Mouse (Mus musculus) midbrain, embryonic 13.5 days (tissue): ENCODE results near the gene Pcdh15. TPM values are rescaled to one million over a fixed set of nuclear protein-coding genes. Genes with fewer than 3 reads are reported as not detected.
A peak's percentile ranks its signal among the peaks of the same experiment; 100 is the strongest.

Experiments
- ATAC-seq: fragments of 200-750 bp; cut with Nextera tagmentation; 2 replicates; pipeline ENCODE4 v1.8.0; 2017; ENCODE audit warnings: mild to moderate bottlenecking, moderate TSS enrichment, moderate library complexity
- H3K27ac ChIP-seq: fragments of 300-500 bp; sonication (generic); 2 replicates; pipeline ENCODE4 v1.5.1; 2015; ENCODE audit warnings: inconsistent platforms, mild to moderate bottlenecking, moderate library complexity
- H3K27me3 ChIP-seq: fragments of 300-500 bp; sonication (generic); 2 replicates; pipeline ENCODE4 v1.6.1; 2015; ENCODE audit warnings: mild to moderate bottlenecking, inconsistent platforms
- H3K36me3 ChIP-seq: fragments of 300-500 bp; sonication (generic); 2 replicates; pipeline ENCODE4 v1.6.1; 2015; ENCODE audit warnings: mild to moderate bottlenecking, inconsistent platforms
- H3K4me1 ChIP-seq: fragments of 300-500 bp; sonication (generic); replicated peaks from 2 replicates; pipeline ENCODE4 v1.6.1; 2015; ENCODE audit warnings: inconsistent platforms
- H3K4me2 ChIP-seq: fragments of 300-500 bp; sonication (generic); replicated peaks from 2 replicates; pipeline ENCODE4 v1.6.1; 2015; ENCODE audit warnings: moderate library complexity, mild to moderate bottlenecking, inconsistent platforms
- H3K4me3 ChIP-seq: fragments of 300-500 bp; sonication (generic); replicated peaks from 2 replicates; pipeline ENCODE4 v1.5.1; 2015; ENCODE audit warnings: mild to moderate bottlenecking, inconsistent platforms
- H3K9ac ChIP-seq: fragments of 300-500 bp; sonication (generic); replicated peaks from 2 replicates; pipeline ENCODE4 v1.6.1; 2015; ENCODE audit warnings: mild to moderate bottlenecking, inconsistent platforms
- H3K9me3 ChIP-seq: fragments of 300-500 bp; sonication (generic); 2 replicates; pipeline ENCODE4 v1.6.1; 2016; ENCODE audit warnings: mild to moderate bottlenecking, inconsistent platforms
- WGBS: fragments of 180-500 bp; shearing (Covaris S2); methylation state at CpG from one replicate; pipeline ENCODE4 v1.1.7; 2015; 5-methylcytosine and 5-hydroxymethylcytosine counted together
- polyA plus RNA-seq: library from polyadenylated mRNA; unstranded; fragments of >200 nt; fragmentation: Nextera tagmentation; extraction: Ambion mirVana; gene quantifications from 2 replicates; pipeline ENCODE4 v1.2.1, GENCODE M21; 2015

Pcdh15 gene
- polyA plus RNA-seq, 1 experiment from 2014 or later: 5.9 TPM

DNA sequence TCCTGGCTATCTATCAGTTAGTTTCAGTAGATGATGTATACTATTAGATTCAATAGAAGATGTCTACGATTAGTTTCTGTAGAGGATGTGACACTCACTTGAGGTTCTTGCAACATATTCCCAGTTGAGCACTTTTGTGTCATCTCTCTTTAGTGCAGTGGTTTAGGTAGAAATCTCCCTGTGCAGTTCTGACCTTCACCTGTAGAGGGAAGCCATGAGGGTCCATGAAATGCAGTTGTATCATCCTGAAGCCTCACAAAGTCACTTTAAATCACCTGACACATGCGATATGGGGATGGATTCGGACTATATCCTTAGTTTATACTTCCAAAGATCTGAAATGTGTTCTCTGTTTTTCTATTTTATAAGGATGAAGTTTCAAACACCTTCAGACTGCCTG, 822.4 kb downstream of the Pcdh15 start:
- no peaks in the 10 kb centered on the region for H3K27me3 ChIP-seq

DNA sequence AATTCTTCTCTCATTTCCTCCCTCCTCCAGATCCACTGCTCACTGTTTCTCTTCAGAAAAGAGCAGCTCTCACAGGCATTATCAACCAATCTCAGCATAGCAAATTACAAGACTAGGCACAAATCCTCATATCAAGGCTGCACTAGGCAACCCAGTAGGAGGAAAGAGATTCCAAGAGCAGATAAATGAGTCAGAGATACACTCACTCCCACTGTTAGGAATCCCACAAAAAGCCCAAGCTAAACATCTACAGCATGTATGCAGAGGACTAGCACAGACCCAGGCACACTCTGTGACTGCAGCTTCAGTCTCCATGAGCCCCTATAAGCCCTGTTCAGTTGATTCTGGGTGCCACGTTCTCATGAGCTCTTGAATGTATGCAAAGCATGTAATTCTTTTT, 829.5 kb downstream of the Pcdh15 start:
- Histone ChIP-seq H3K9ac (no peak overlapping the region), H3K4me1 (no peaks in the 10 kb centered on the region), H3K27me3 (no peaks in the 10 kb centered on the region), H3K4me2 (no peak overlapping the region), H3K27ac (no peak overlapping the region), H3K4me3 (no peak overlapping the region), H3K36me3 (no peaks in the 10 kb centered on the region), H3K9me3 (no peaks in the 10 kb centered on the region)
- no peak for ATAC-seq
- WGBS: 33% methylated on average over 1 of the region's 1 CpGs

More for the DNA sequence above, 822.4 kb downstream of the Pcdh15 start:
- no peak for ATAC-seq
- H3K27ac ChIP-seq: no peak overlapping the region
- H3K9me3 ChIP-seq: no peaks in the 10 kb centered on the region
- no peak overlapping the region for H3K4me3 ChIP-seq
- H3K36me3 ChIP-seq: no peaks in the 10 kb centered on the region
- H3K9ac ChIP-seq: no peak overlapping the region
- WGBS: 77% methylated on average over 3 of the region's 3 CpGs
- no peaks in the 10 kb centered on the region for H3K4me1 ChIP-seq
- H3K4me2 ChIP-seq: no peak overlapping the region

DNA sequence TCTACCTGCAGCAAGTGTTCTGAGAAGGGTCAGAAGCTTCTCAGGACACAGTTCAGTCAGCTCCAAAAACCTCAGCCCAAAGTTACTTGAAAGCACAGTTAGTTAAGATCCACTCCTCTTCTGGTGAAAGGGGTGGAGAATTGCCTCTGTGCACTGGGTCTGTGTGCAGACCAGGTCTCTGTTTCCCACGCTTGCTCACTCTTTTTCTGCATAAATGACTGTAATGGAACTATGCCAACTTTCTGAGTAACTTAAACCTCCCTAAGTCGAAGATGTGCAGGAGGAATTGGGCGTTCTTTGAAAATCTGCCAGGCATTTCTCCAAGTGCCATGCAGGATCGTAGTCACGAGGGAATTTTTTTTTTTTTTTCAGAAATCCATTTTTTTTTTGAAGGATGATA, 830.6 kb downstream of the Pcdh15 start:
- H3K27me3 ChIP-seq: no peaks in the 10 kb centered on the region
- no peak overlapping the region for H3K27ac ChIP-seq
- H3K4me2 ChIP-seq: no peak overlapping the region
- H3K4me3 ChIP-seq: no peak overlapping the region
- no peaks in the 10 kb centered on the region for H3K9me3 ChIP-seq
- no peaks in the 10 kb centered on the region for H3K36me3 ChIP-seq
- no peak overlapping the region for H3K9ac ChIP-seq
- WGBS: 75% methylated on average over 5 of the region's 5 CpGs
- H3K4me1 ChIP-seq: no peaks in the 10 kb centered on the region
- ATAC-seq: no peak

DNA sequence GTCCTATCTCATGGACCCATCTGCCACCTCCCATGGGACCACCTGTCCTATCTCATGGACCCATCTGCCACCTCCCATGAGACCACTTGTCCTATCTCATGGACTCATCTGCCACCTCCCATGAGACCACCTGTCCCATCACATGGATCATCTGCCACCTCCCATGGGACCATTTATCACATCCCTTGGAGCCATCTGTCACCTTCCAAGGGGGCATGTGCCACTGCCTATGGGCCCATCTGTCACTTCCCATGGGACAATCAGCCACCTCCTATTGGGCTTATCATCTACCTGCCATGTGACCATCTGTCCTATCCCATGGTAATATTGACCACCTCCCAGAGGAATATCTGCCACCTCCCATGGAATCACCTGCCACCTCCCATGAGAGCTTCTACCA, 832.0 kb downstream of the Pcdh15 start:
- ATAC-seq: no peak
- Histone ChIP-seq H3K9ac (no peak overlapping the region), H3K27ac (no peak overlapping the region), H3K4me2 (no peak overlapping the region), H3K36me3 (no peaks in the 10 kb centered on the region), H3K4me3 (no peak overlapping the region), H3K27me3 (no peaks in the 10 kb centered on the region), H3K9me3 (no peaks in the 10 kb centered on the region), H3K4me1 (no peaks in the 10 kb centered on the region)

DNA sequence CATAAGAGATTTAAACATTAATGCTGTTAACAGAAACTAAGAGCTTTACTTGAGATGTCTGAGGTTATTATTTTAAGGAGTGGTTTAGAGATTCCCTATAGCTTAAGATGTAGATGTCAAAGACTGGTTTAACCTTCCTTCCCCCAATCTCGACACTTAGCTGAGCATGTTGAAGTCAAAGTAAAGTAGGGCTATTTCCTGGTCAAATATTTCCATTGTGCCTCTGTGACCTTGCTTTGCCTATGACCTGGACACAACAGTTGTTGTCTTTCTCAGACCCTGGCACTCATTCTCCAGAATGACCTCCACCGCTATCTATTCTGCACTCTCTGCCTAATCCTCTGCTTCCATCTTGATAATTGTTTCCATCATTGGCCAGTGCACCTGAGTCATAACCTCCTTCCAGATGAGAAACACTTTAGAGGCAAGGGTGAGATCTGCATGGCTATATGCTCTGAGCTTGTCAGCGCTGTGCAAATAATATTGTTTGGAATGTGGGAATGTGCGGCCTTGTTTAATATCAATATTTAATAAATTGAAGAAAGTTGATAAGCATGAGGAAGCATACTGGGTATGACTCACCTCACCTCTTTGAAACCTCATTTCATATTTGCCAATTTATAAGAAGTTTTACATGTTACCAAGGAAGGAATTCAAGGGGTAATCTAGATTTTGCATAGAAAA, 833.0 kb downstream of the Pcdh15 start:
- WGBS: 90% methylated on average over 4 of the region's 4 CpGs
- no peak overlapping the region for H3K9ac ChIP-seq
- H3K36me3 ChIP-seq: no peaks in the 10 kb centered on the region
- ATAC-seq: no peak
- H3K4me1 ChIP-seq: no peaks in the 10 kb centered on the region
- no peaks in the 10 kb centered on the region for H3K27me3 ChIP-seq
- no peaks in the 10 kb centered on the region for H3K9me3 ChIP-seq
- H3K4me3 ChIP-seq: no peak overlapping the region
- H3K4me2 ChIP-seq: no peak overlapping the region
- no peak overlapping the region for H3K27ac ChIP-seq

DNA sequence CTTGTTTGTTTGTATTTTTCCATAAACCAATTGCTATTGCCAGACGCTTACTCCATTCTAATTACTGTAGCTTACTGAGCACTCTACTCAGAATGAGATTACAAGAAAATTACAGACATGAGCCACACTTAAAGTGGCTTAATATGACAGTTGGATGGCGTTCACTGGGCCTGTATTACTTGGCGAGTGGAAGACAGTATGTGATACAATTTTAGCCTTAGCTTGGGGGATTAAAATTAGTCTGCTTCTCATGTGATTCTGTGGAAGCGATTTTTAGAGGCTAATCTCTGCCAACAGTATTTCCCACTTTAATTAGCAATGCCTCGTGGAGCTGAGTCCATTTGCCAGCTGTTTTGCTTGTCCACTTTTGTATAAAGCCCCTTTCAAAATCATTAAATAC, 837.0 kb downstream of the Pcdh15 start:
- H3K4me2 ChIP-seq: no peak overlapping the region
- H3K9ac ChIP-seq: no peak overlapping the region
- no peaks in the 10 kb centered on the region for H3K4me1 ChIP-seq
- no peaks in the 10 kb centered on the region for H3K36me3 ChIP-seq
- no peaks in the 10 kb centered on the region for H3K27me3 ChIP-seq
- no peak for ATAC-seq
- H3K27ac ChIP-seq: no peak overlapping the region
- H3K9me3 ChIP-seq: no peaks in the 10 kb centered on the region
- no peak overlapping the region for H3K4me3 ChIP-seq
- WGBS: 66% methylated on average over 5 of the region's 5 CpGs

DNA sequence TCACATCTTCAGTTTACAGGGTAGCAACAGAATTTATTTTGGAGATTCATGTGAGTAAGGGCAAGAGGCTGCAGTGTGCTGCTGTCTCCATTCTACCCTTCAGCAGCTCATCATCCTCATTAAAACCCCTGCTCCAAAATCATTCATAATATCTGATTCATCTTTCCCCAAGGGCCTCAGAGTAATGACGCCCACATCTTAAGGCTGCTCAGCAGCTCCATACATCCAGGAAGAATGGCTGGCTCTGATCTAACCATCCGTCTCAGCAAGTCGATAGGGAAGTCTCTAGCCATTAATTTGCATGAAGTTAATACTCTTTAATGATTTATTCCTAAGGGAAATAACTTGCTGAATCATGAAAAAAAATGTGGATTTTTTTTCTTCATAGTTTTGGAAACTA, 839.8 kb downstream of the Pcdh15 start:
- no peak overlapping the region for H3K9ac ChIP-seq
- H3K4me3 ChIP-seq: no peak overlapping the region
- no peaks in the 10 kb centered on the region for H3K9me3 ChIP-seq
- peak; percentile 55 for ATAC-seq
- WGBS: 63% methylated on average over 3 of the region's 3 CpGs
- no peaks in the 10 kb centered on the region for H3K27me3 ChIP-seq
- H3K4me2 ChIP-seq: no peak overlapping the region
- H3K27ac ChIP-seq: no peak overlapping the region
- H3K36me3 ChIP-seq: no peaks in the 10 kb centered on the region
- H3K4me1 ChIP-seq: no peaks in the 10 kb centered on the region

DNA sequence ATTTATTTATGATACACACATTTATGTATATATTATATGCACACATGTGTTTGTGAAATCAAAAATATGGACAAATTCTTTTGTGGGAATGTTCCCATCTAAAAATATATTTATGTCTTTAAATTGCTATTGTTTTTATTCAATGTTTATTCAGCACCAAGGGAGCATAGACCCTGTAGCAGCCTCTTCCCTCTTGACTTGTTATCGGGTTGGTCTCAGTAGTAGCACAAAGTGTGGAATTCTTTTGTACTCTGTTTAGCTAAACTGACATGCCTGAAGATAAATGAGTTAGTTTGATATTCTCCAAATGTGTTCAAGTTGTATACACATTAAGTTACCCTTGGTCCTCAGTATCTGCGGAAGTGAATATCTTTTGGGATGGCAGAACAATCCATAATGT, 848.7 kb downstream of the Pcdh15 start:
- H3K36me3 ChIP-seq: no peaks in the 10 kb centered on the region
- no peaks in the 10 kb centered on the region for H3K27me3 ChIP-seq
- 64% methylated on average over 2 of the region's 2 CpGs for WGBS
- H3K4me2 ChIP-seq: no peak overlapping the region
- H3K9me3 ChIP-seq: no peaks in the 10 kb centered on the region
- H3K4me3 ChIP-seq: no peak overlapping the region
- H3K9ac ChIP-seq: no peak overlapping the region
- no peak overlapping the region for H3K27ac ChIP-seq
- no peak for ATAC-seq
- H3K4me1 ChIP-seq: no peaks in the 10 kb centered on the region

DNA sequence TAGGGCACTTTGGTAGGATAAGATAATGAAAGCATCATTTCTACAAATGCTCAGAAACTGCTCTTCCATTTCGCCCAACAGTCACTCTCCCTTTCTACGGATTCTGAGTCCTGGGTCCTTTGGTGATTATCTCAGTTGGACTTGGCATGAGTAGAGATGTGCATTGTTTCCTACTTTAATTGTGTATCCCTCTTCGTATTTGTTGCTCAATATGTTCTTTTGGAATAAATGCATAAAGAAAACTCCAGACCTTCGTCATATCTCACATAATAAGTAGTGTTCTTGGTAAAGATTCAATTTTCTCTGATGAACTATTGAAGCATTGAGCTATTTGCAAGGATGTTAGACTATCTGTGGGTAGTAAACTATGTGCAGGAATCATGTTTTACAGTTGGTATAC, 854.2 kb downstream of the Pcdh15 start:
- Histone ChIP-seq H3K4me3 (no peak overlapping the region), H3K27me3 (no peaks in the 10 kb centered on the region), H3K9ac (no peak overlapping the region), H3K4me1 (no peaks in the 10 kb centered on the region), H3K9me3 (no peaks in the 10 kb centered on the region), H3K4me2 (no peak overlapping the region), H3K27ac (no peak overlapping the region), H3K36me3 (no peaks in the 10 kb centered on the region)
- 83% methylated on average over 4 of the region's 4 CpGs for WGBS
- ATAC-seq: no peak

DNA sequence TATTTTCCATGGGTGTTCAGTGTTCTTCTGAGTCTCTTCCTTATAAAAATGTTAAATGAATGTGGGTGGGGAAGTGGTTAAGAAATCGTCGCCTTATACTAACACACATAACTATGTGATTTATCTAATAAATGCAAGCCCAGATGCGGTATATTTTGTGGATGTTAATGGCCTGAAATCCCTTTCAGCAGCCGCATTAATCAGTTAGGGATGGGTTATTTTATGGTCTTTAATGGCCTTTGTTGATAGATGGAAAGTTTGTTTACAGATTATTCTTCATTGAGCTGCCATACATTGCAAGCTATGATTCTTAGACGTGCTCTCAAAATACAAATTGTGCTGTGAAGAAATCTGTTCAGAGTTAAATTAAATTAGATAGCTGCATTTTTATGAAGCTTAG, 884.9 kb downstream of the Pcdh15 start:
- 71% methylated on average over 5 of the region's 5 CpGs for WGBS
- Histone ChIP-seq H3K4me1 (no peaks in the 10 kb centered on the region), H3K9ac (no peak overlapping the region), H3K27me3 (no peaks in the 10 kb centered on the region), H3K27ac (no peak overlapping the region), H3K36me3 (no peaks in the 10 kb centered on the region), H3K4me2 (no peak overlapping the region), H3K9me3 (no peaks in the 10 kb centered on the region), H3K4me3 (no peak overlapping the region)
- ATAC-seq: no peak

DNA sequence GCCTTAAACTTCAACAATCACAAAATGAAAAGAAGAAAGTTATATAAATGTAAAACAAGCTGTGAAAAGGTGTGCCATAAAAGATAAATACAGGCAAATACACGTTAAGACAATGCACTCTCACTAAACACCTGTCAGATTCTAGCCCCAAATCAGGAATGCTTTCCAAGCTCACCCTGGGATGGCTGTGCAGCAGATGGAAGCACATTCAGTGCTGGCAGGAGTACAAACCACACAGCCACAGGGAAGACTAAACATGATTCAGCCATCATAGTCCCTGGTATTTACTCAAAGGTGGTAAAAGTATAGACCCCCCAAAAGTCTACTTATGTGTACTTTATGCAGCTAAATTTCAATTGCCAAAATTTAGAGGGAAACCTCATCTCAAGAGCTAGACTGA, 909.7 kb downstream of the Pcdh15 start:
- H3K9ac ChIP-seq: no peak overlapping the region
- H3K4me2 ChIP-seq: no peak overlapping the region
- no peaks in the 10 kb centered on the region for H3K27me3 ChIP-seq
- H3K4me1 ChIP-seq: no peaks in the 10 kb centered on the region
- H3K36me3 ChIP-seq: no peaks in the 10 kb centered on the region
- no peaks in the 10 kb centered on the region for H3K9me3 ChIP-seq
- 78% methylated on average over 1 of the region's 1 CpGs for WGBS
- no peak overlapping the region for H3K4me3 ChIP-seq
- no peak for ATAC-seq
- H3K27ac ChIP-seq: no peak overlapping the region

DNA sequence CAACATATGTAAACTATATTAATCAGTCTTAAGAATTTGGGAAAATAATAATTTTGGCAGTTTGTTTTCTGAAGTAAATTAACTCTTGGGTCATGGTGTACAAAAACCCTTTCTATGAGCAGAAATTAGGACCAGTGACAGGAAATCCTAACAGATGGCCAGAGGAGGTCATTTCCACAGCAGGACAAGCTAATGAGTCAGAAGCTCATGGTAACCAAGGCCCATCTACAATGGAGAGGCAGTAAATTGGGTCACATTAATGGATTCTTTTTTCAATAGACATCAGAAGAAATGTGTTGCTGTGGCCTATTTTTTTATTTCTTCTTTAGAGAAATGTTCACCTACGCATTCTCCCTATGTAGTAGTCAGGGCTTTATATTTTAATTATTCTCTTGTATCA, 923.9 kb downstream of the Pcdh15 start:
- WGBS: 87% methylated on average over 1 of the region's 1 CpGs
- Histone ChIP-seq H3K4me3 (no peak overlapping the region), H3K9me3 (no peaks in the 10 kb centered on the region), H3K4me2 (no peak overlapping the region), H3K27me3 (no peaks in the 10 kb centered on the region), H3K36me3 (no peaks in the 10 kb centered on the region), H3K27ac (no peak overlapping the region), H3K9ac (no peak overlapping the region), H3K4me1 (no peaks in the 10 kb centered on the region)
- no peak for ATAC-seq

DNA sequence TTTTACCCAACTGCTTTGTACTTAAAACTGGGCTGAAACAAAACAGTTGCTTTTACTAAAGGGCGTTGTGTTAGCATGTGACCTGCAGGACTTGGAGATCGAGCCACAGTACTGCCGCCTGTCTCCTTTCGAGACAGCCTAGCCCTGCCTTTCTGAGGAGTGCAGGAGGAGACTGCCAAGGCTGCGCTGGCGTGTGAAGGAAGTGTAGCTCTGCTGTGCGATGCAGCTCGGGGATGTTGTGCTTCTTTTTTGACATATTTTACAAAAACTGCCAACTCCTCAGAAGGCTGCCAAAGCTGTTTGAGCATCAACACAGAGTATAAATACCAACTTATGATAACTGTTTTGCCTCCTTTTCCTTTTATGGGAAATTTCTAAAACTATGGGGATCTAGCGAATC, 953.9 kb downstream of the Pcdh15 start:
- 63% methylated on average over 9 of the region's 9 CpGs for WGBS
- Histone ChIP-seq H3K36me3 (no peaks in the 10 kb centered on the region), H3K9me3 (no peaks in the 10 kb centered on the region), H3K9ac (no peak overlapping the region), H3K27ac (no peak overlapping the region), H3K4me2 (no peak overlapping the region), H3K27me3 (no peaks in the 10 kb centered on the region), H3K4me1 (no peaks in the 10 kb centered on the region), H3K4me3 (no peak overlapping the region)
- ATAC-seq: no peak
